Mouse (Mus musculus) lung, postnatal 0 days (tissue): ENCODE results near the gene Tbc1d16.

Experiments used
- CTCF ChIP-seq: IDR thresholded peaks from 2 replicates; pipeline ENCODE4 v1.5.1; 2016; ENCODE audit warnings: antibody characterized with exemption, mild to moderate bottlenecking
- EP300 ChIP-seq: IDR thresholded peaks from 2 replicates; pipeline ENCODE4 v1.6.1; 2016; ENCODE audit warnings: antibody characterized with exemption, mild to moderate bottlenecking, control low read depth

- TF ChIP-seq CTCF (no peak), EP300 (no peak)
Measured at GRCm38 (mm10) chr11:119147153-119147552, 81.1 kb downstream of the Tbc1d16 start.
